Mouse (Mus musculus): ENCODE data around the gene Asah2. TPM values are rescaled to one million over a fixed set of nuclear protein-coding genes. Genes with fewer than 3 reads are reported as not detected.
"Not testable (repeated sequence)": the region's sequence is repeated elsewhere in the genome, so short reads cannot be mapped to it uniquely, and the experiment has no call there.

Asah2 gene
- polyA plus RNA-seq, 1 experiment from 2014 or later = 2.0 TPM

- Histone ChIP-seq H3K9me3 (replicated peaks; ENCODE audit: low read length) (no peaks in the 10 kb centered on the region), H3K4me2 (ENCODE audit: low read length) (no peak overlapping the region), H3K9ac (ENCODE audit: low read depth, low read length) (no peak overlapping the region), H3K36me3 (ENCODE audit: insufficient read depth, low read length) (no peaks in the 10 kb centered on the region), H3K4me3 (replicated peaks; ENCODE audit: low read depth, low read length) (no peak overlapping the region), H3K27me3 (ENCODE audit: insufficient read depth, low read length) (no peaks in the 10 kb centered on the region), H3K27ac (no peak overlapping the region), H3K4me1 (replicated peaks; ENCODE audit: insufficient read depth, low read length) (no peaks in the 10 kb centered on the region)
- TF ChIP-seq CTCF (IDR thresholded peaks at IDR 0.05; ENCODE audit: low read depth) = no peak
- 77% methylated on average over 1 of the region's 1 CpGs for WGBS
- ATAC-seq (replicated peaks; ENCODE audit: low FRiP score, low read depth) (no peak), DNase-seq (ENCODE audit: low spot score) (no peak)
Measured at GRCm38 (mm10) chr19:32088570-32088969, 19.4 kb downstream of the Asah2 start.

GRCm38 (mm10) chr19:32087736-32088470 lies 20.1 kb downstream of the Asah2 start:
- Histone ChIP-seq H3K4me2 (ENCODE audit: low read length) (no peak overlapping the region), H3K4me1 (replicated peaks; ENCODE audit: insufficient read depth, low read length) (no peaks in the 10 kb centered on the region), H3K36me3 (ENCODE audit: insufficient read depth, low read length) (no peaks in the 10 kb centered on the region), H3K27me3 (ENCODE audit: insufficient read depth, low read length) (no peaks in the 10 kb centered on the region), H3K9me3 (replicated peaks; ENCODE audit: low read length) (no peaks in the 10 kb centered on the region), H3K9ac (ENCODE audit: low read depth, low read length) (no peak overlapping the region), H3K27ac (no peak overlapping the region), H3K4me3 (replicated peaks; ENCODE audit: low read depth, low read length) (no peak overlapping the region)
- WGBS = 86% methylated on average over 6 of the region's 6 CpGs
- no peak for DNase-seq (ENCODE audit: low spot score)
- TF ChIP-seq CTCF (IDR thresholded peaks at IDR 0.05; ENCODE audit: low read depth) = no peak
- no peak for ATAC-seq (replicated peaks; ENCODE audit: low FRiP score, low read depth)

- H3K4me3 ChIP-seq (replicated peaks; ENCODE audit: low read depth, low read length); H3K36me3 ChIP-seq (ENCODE audit: insufficient read depth, low read length); H3K4me1 ChIP-seq (replicated peaks; ENCODE audit: insufficient read depth, low read length); H3K9me3 ChIP-seq (replicated peaks; ENCODE audit: low read length); ATAC-seq (replicated peaks; ENCODE audit: low FRiP score, low read depth); H3K9ac ChIP-seq (ENCODE audit: low read depth, low read length); H3K27ac ChIP-seq; DNase-seq (ENCODE audit: low spot score); H3K27me3 ChIP-seq (ENCODE audit: insufficient read depth, low read length); H3K4me2 ChIP-seq (ENCODE audit: low read length): not testable (repeated sequence)
- 88% methylated on average over 1 of the region's 1 CpGs for WGBS
Measured at GRCm38 (mm10) chr19:32084813-32085212, 23.2 kb downstream of the Asah2 start.

GRCm38 (mm10) chr19:32070340-32070739 lies 37.7 kb downstream of the Asah2 start:
- WGBS = 71% methylated on average over 2 of the region's 2 CpGs
- Histone ChIP-seq H3K4me3 (replicated peaks; ENCODE audit: low read depth, low read length) (no peak overlapping the region), H3K4me1 (replicated peaks; ENCODE audit: insufficient read depth, low read length) (no peaks in the 10 kb centered on the region), H3K36me3 (ENCODE audit: insufficient read depth, low read length) (no peaks in the 10 kb centered on the region), H3K27me3 (ENCODE audit: insufficient read depth, low read length) (no peaks in the 10 kb centered on the region), H3K9me3 (replicated peaks; ENCODE audit: low read length) (no peaks in the 10 kb centered on the region), H3K27ac (no peak overlapping the region), H3K9ac (ENCODE audit: low read depth, low read length) (no peak overlapping the region), H3K4me2 (ENCODE audit: low read length) (no peak overlapping the region)
- no peak for TF ChIP-seq CTCF (IDR thresholded peaks at IDR 0.05; ENCODE audit: low read depth)
- no peak for DNase-seq (ENCODE audit: low spot score)
- no peak for ATAC-seq (replicated peaks; ENCODE audit: low FRiP score, low read depth)

GRCm38 (mm10) chr19:32069598-32069997 lies 38.4 kb downstream of the Asah2 start:
- H3K9me3 ChIP-seq (replicated peaks; ENCODE audit: low read length) = no peaks in the 10 kb centered on the region
- no peak overlapping the region for H3K4me2 ChIP-seq (ENCODE audit: low read length)
- WGBS = 65% methylated on average over 2 of the region's 2 CpGs
- no peak overlapping the region for H3K9ac ChIP-seq (ENCODE audit: low read depth, low read length)
- no peak for DNase-seq (ENCODE audit: low spot score)
- no peak overlapping the region for H3K27ac ChIP-seq
- no peaks in the 10 kb centered on the region for H3K27me3 ChIP-seq (ENCODE audit: insufficient read depth, low read length)
- H3K4me3 ChIP-seq (replicated peaks; ENCODE audit: low read depth, low read length) = no peak overlapping the region
- no peak for ATAC-seq (replicated peaks; ENCODE audit: low FRiP score, low read depth)
- no peaks in the 10 kb centered on the region for H3K4me1 ChIP-seq (replicated peaks; ENCODE audit: insufficient read depth, low read length)
- no peaks in the 10 kb centered on the region for H3K36me3 ChIP-seq (ENCODE audit: insufficient read depth, low read length)
- no peak for TF ChIP-seq CTCF (IDR thresholded peaks at IDR 0.05; ENCODE audit: low read depth)

- no peak for TF ChIP-seq CTCF (IDR thresholded peaks at IDR 0.05; ENCODE audit: low read depth)
Measured at GRCm38 (mm10) chr19:32067669-32068068, 40.3 kb downstream of the Asah2 start.

GRCm38 (mm10) chr19:32061294-32061693 lies 46.7 kb downstream of the Asah2 start:
- Histone ChIP-seq H3K27ac (no peak overlapping the region), H3K4me3 (replicated peaks; ENCODE audit: low read depth, low read length) (no peak overlapping the region), H3K4me2 (ENCODE audit: low read length) (no peak overlapping the region), H3K9me3 (replicated peaks; ENCODE audit: low read length) (no peaks in the 10 kb centered on the region), H3K36me3 (ENCODE audit: insufficient read depth, low read length) (no peaks in the 10 kb centered on the region), H3K27me3 (ENCODE audit: insufficient read depth, low read length) (no peaks in the 10 kb centered on the region), H3K9ac (ENCODE audit: low read depth, low read length) (no peak overlapping the region), H3K4me1 (replicated peaks; ENCODE audit: insufficient read depth, low read length) (no peaks in the 10 kb centered on the region)
- TF ChIP-seq CTCF (IDR thresholded peaks at IDR 0.05; ENCODE audit: low read depth) = no peak
- WGBS = 83% methylated on average over 1 of the region's 1 CpGs
- DNase-seq (ENCODE audit: low spot score) = no peak
- no peak for ATAC-seq (replicated peaks; ENCODE audit: low FRiP score, low read depth)

More at GRCm38 (mm10) chr19:32067669-32068068, 40.3 kb downstream of the Asah2 start:
- WGBS = 81% methylated on average over 4 of the region's 4 CpGs
- Histone ChIP-seq H3K27ac (no peak overlapping the region), H3K27me3 (ENCODE audit: insufficient read depth, low read length) (no peaks in the 10 kb centered on the region), H3K36me3 (ENCODE audit: insufficient read depth, low read length) (no peaks in the 10 kb centered on the region), H3K4me3 (replicated peaks; ENCODE audit: low read depth, low read length) (no peak overlapping the region), H3K9ac (ENCODE audit: low read depth, low read length) (no peak overlapping the region), H3K4me1 (replicated peaks; ENCODE audit: insufficient read depth, low read length) (no peaks in the 10 kb centered on the region), H3K9me3 (replicated peaks; ENCODE audit: low read length) (no peaks in the 10 kb centered on the region), H3K4me2 (ENCODE audit: low read length) (no peak overlapping the region)
- DNase-seq (ENCODE audit: low spot score) (no peak), ATAC-seq (replicated peaks; ENCODE audit: low FRiP score, low read depth) (no peak)
